Mouse (Mus musculus) left cerebral cortex, adult 18-20 months (tissue): Measurements from ENCODE around the gene Btg2. TPM values are rescaled to one million over a fixed set of nuclear protein-coding genes. Genes with fewer than 3 reads are reported as not detected.

Experiments used
- DNase-seq, 2 experiments: peaks; one replicate each; pipeline ENCODE4 v3.0.0; 2021 to 2022; ENCODE audit warnings: low spot score in 2 of 2, mixed read lengths in 1 of 2
- total RNA-seq, 2 experiments: library from RNA; stranded (reverse); gene quantifications; 2 replicates each; pipeline ENCODE4 v1.2.3; 2021

Gene Btg2
- total RNA-seq, 2 experiments from 2014 or later: 18.7 to 22.2 TPM

- DNase-seq: peak; percentile 84 to 88
These were observed 17.9 kb downstream of the Btg2 start for GRCm38 (mm10) chr1:134060849-134061569.

GRCm38 (mm10) chr1:134059739-134060695, 18.9 kb downstream of the Btg2 start:
- no peak for DNase-seq

- no peak for DNase-seq
These were observed 20.1 kb downstream of the Btg2 start for GRCm38 (mm10) chr1:134058870-134059269.

GRCm38 (mm10) chr1:134057736-134058135, 21.2 kb downstream of the Btg2 start:
- DNase-seq: no peak

GRCm38 (mm10) chr1:134056285-134056684, 22.6 kb downstream of the Btg2 start:
- no peak for DNase-seq

- no peak for DNase-seq
These were observed 23.2 kb downstream of the Btg2 start for GRCm38 (mm10) chr1:134055666-134056245.

GRCm38 (mm10) chr1:134055058-134055457, 23.9 kb downstream of the Btg2 start:
- no peak for DNase-seq

- DNase-seq: peak; percentile 86 to 90
These were observed 25.7 kb downstream of the Btg2 start for GRCm38 (mm10) chr1:134053207-134053606.

GRCm38 (mm10) chr1:134049542-134049941, 29.4 kb downstream of the Btg2 start:
- no peak for DNase-seq

GRCm38 (mm10) chr1:134048759-134049158, 30.2 kb downstream of the Btg2 start:
- DNase-seq: peak; percentile 75 to 76

GRCm38 (mm10) chr1:134047431-134047830, 31.5 kb downstream of the Btg2 start:
- DNase-seq: no peak

GRCm38 (mm10) chr1:134046387-134046786, 32.5 kb downstream of the Btg2 start:
- DNase-seq: no peak

GRCm38 (mm10) chr1:134045971-134046370, 32.9 kb downstream of the Btg2 start:
- DNase-seq: peak; percentile 83 to 84

GRCm38 (mm10) chr1:134044805-134045204, 34.1 kb downstream of the Btg2 start:
- no peak for DNase-seq

- no peak for DNase-seq
These were observed 36.6 kb downstream of the Btg2 start for GRCm38 (mm10) chr1:134042341-134042740.

GRCm38 (mm10) chr1:134041900-134042299, 37.0 kb downstream of the Btg2 start:
- DNase-seq: no peak

GRCm38 (mm10) chr1:134039361-134039760, 39.6 kb downstream of the Btg2 start:
- no peak for DNase-seq

GRCm38 (mm10) chr1:134038336-134038735, 40.6 kb downstream of the Btg2 start:
- no peak for DNase-seq

GRCm38 (mm10) chr1:134037172-134037571, 41.7 kb downstream of the Btg2 start, which contains the start of gene Fmod:
Gene Fmod, plus strand, starts transcription at chr1:134037254.
- no peak for DNase-seq

- no peak for DNase-seq
These were observed 42.4 kb downstream of the Btg2 start for GRCm38 (mm10) chr1:134036492-134036891.

- peak; percentile 45 to 64 for DNase-seq
These were observed 50.6 kb downstream of the Btg2 start for GRCm38 (mm10) chr1:134028161-134028846.
